Mouse (Mus musculus): ENCODE results near the gene Galk1.

DNA sequence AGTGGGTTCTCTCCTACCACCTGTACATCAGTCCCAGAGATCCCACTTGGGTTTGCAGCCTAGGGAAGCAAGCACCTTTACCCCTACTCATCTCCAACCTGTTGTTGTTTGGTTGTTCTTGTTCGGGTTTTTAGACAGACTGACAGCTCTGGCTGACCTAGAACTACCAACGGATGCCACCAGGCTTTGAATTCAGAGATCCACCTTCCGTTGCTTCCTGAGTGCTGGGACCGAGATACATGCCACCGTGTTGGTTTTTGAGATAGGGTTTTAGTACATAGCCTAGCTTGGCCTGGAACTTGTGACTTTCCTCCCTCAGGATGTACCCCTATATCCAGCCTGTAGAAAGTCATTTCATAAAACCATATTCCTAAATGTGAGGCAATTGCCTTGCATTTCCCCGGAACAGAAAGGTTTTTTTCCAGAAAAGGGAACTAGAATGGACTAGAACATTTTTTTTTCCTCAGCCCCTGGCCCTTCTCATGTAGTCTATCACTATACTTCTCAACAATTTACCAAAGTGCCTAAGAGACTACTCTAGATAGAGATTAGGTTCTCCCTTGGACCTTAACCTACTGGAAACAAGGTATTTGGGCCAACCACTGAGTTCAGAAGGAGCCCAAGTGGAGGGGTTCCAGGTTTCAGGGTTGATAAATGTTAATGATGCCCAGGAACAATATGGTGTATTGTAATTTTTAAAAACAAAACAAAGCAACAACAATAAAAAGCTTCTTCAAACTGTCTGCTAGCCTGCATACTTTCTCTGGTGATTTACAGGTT is 16.8 kb upstream of the Galk1 start:
- no peak for TF ChIP-seq EP300 (IDR thresholded peaks at IDR 0.05; ENCODE audit: low read depth)
- no peak for TF ChIP-seq CTCF (IDR thresholded peaks at IDR 0.05; ENCODE audit: low read depth)
